27 mouse cellular contexts compared by ENCODE assay signal in the genomic region with DNA sequence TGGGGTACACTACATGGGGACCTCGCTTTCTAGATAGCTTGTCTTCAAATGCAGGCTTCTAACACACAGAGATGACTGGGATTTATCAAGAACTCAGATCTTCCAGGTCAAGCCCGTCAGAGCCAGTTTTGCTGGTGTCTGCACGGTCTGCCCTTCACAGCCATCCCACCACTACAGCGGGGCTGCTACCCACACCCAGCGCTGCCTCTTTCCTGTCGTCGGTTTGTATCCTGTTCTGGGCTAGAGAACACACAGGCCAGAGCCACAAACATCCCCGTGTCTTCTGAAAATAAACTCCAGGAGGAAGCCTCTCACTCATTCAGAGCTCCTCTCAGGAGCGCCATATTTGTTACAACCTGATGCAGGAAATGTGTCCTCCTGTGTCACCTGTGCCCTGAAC. TPM values are rescaled to one million over a fixed set of nuclear protein-coding genes. Genes with fewer than 3 reads are reported as not detected.
"Had no signal": no experiment of that assay in that cellular context is flagged by ENCODE, and none has a peak within 500 bp of the region (broad histone marks: within the 10 kb centered on the region; RNA-seq: fewer than 3 reads in every experiment).

No protein-coding gene starts in this region.

- H3K4me3 ChIP-seq: intestine, embryonic 15.5 days; kidney, embryonic 15.5 days; limb, embryonic 12.5 days; limb, embryonic 15.5 days; midbrain, embryonic 10.5 days; midbrain, embryonic 13.5 days; myocyte had no signal

- H3K36me3 ChIP-seq: intestine, embryonic 15.5 days; kidney, embryonic 15.5 days; limb, embryonic 12.5 days; limb, embryonic 15.5 days; midbrain, embryonic 10.5 days; midbrain, embryonic 13.5 days had no signal

- DNase-seq: kidney, adult 11 months; kidney, adult 8-10 months; kidney, postnatal 10 days; kidney, postnatal 4 days; left cerebral cortex, postnatal 4 days; liver, postnatal 0 days; lung, embryonic 14.5 days; lung, postnatal 10 days; lung, postnatal 4 days; thymus, adult 18-20 months; thymus, postnatal 14 days had no signal

- H3K27me3 ChIP-seq: intestine, embryonic 15.5 days; midbrain, embryonic 13.5 days had no signal

- H3K4me2 ChIP-seq: intestine, embryonic 15.5 days; kidney, embryonic 15.5 days; limb, embryonic 12.5 days; limb, embryonic 15.5 days; liver, embryonic 11.5 days; lung, embryonic 14.5 days; midbrain, embryonic 13.5 days had no signal

- H3K27ac ChIP-seq: intestine, embryonic 15.5 days; kidney, embryonic 15.5 days; limb, embryonic 12.5 days; limb, embryonic 15.5 days; liver, embryonic 14.5 days; midbrain, embryonic 10.5 days; midbrain, embryonic 13.5 days had no signal

- H3K4me1 ChIP-seq: intestine, embryonic 15.5 days; kidney, embryonic 15.5 days; midbrain, embryonic 13.5 days had no signal

- H3K9ac ChIP-seq: intestine, embryonic 15.5 days; kidney, embryonic 15.5 days; limb, embryonic 12.5 days; limb, embryonic 15.5 days; liver, embryonic 14.5 days; liver, postnatal 0 days; lung, embryonic 14.5 days; midbrain, embryonic 13.5 days had no signal

- ATAC-seq: liver, postnatal 0 days; midbrain, embryonic 13.5 days; midbrain, embryonic 16.5 days had no signal

- H3K9me3 ChIP-seq: intestine, embryonic 15.5 days; kidney, embryonic 15.5 days; limb, embryonic 12.5 days; limb, embryonic 15.5 days; midbrain, embryonic 10.5 days; midbrain, embryonic 13.5 days had no signal

RNA-seq across cellular contexts. Expression of gene Prlh, which starts 3.6 kb away (rescaled TPM):
- polyA plus RNA-seq: intestine, embryonic 15.5 days; kidney, embryonic 15.5 days; limb, embryonic 12.5 days; limb, embryonic 15.5 days; liver, embryonic 11.5 days; liver, embryonic 14.5 days; liver, postnatal 0 days; lung, embryonic 14.5 days; midbrain, embryonic 10.5 days; midbrain, embryonic 13.5 days; midbrain, embryonic 16.5 days; myocyte; neural tube, embryonic 11.5 days; neural tube, embryonic 14.5 days; small intestine, adult 2 months; spleen, adult 2 months; stomach, embryonic 16.5 days; testis, adult 2 months had no signal

RNA-seq across cellular contexts. Expression of gene Rab17, which starts 20.2 kb away (rescaled TPM):
- polyA plus RNA-seq: midbrain, embryonic 10.5 days; midbrain, embryonic 13.5 days; myocyte had no signal

RNA-seq across cellular contexts. Expression of gene Mlph, which starts 34.4 kb away (rescaled TPM):
- polyA plus RNA-seq: liver, embryonic 11.5 days; neural tube, embryonic 14.5 days had no signal
